Comparison of ENCODE assay signal across 7 mouse cellular contexts in the genomic region with DNA sequence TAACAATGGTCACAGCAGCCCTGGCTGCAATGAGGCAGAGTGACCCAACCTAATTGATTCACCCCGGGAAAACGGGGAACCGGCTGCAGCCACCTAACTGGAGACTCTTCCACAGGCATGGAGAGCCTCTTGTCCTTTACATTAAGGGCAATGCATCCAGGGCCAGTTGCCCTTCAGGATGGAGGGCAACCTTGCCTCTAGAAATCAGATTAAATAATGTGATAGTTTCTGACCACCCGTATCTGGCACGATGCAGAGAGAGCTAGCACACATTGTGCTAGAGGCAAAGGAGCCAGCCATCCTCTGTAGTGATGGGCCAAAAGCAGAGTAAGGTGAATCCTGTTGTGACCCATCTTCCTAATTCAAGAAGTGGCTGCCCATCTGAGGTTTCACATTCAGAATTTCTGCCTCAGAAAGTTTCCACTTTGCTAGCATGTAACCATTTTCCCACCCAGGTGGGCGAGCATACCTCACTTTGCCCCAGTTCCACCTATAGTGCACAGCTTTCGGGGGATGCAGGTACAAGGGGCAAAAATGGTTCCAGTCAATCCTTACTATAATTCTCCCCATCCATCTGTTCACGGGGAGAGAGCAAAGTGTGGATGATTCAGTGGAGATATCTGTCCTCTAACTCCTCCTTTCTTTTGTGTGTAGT. TPM values are rescaled to one million over a fixed set of nuclear protein-coding genes. Genes with fewer than 3 reads are reported as not detected.
DNase-seq lines count a peak whose midpoint lies in the region; ATAC-seq and TF ChIP-seq lines count a peak whose summit lies in the region.

No protein-coding gene starts in this region.

- H3K27ac ChIP-seq in lung, embryonic 16.5 days (ENCODE audit: low read length), result no peak overlapping the region
- peak overlapping the region; percentile 95 for H3K27ac ChIP-seq in embryonic facial prominence, embryonic 15.5 days (replicated peaks)
- no peak overlapping the region for H3K27ac ChIP-seq in limb, embryonic 14.5 days (replicated peaks; ENCODE audit: low read depth, low read length)
- H3K27ac ChIP-seq in stomach, embryonic 15.5 days, result peak overlapping the region; percentile 96; the same call in 1 of the 2 replicates

- no peaks in the 10 kb centered on the region for H3K36me3 ChIP-seq in lung, embryonic 16.5 days (ENCODE audit: control insufficient read depth, insufficient read depth, low read length)
- no peaks in the 10 kb centered on the region for H3K36me3 ChIP-seq in embryonic facial prominence, embryonic 15.5 days
- H3K36me3 ChIP-seq in limb, embryonic 14.5 days (ENCODE audit: control insufficient read depth, insufficient read depth, low read length), result 0 out of 2 replicates have a peak, but pooled peaks cover 3% of the 10 kb centered on the region
- H3K36me3 ChIP-seq in stomach, embryonic 15.5 days, result no peaks in the 10 kb centered on the region

- no peak for TF ChIP-seq CTCF in lung, adult 2 months (IDR thresholded peaks at IDR 0.05; ENCODE audit: insufficient read depth, low read length)

- H3K9ac ChIP-seq in lung, embryonic 16.5 days (ENCODE audit: low read length), result peak overlapping the region; percentile 82; the same call in 1 of the 2 replicates
- peak overlapping the region; percentile 73; the same call in 1 of the 2 replicates for H3K9ac ChIP-seq in embryonic facial prominence, embryonic 15.5 days
- peak overlapping the region; percentile 88 for H3K9ac ChIP-seq in limb, embryonic 14.5 days (ENCODE audit: low read depth, low read length, severe bottlenecking)
- no peak overlapping the region for H3K9ac ChIP-seq in stomach, embryonic 15.5 days

- no peak for DNase-seq in lung, adult 2 months
- no peak for DNase-seq in limb, embryonic 14.5 days (ENCODE audit: low spot score)
- no peak for DNase-seq in urinary bladder, postnatal 25 days (ENCODE audit: low spot score)
- DNase-seq in adrenal gland, postnatal 14 days, result no peak

- peak overlapping the region; percentile 80 for H3K4me2 ChIP-seq in lung, embryonic 16.5 days (ENCODE audit: low read depth, low read length)
- peak overlapping the region; percentile 88 for H3K4me2 ChIP-seq in embryonic facial prominence, embryonic 15.5 days (replicated peaks)
- H3K4me2 ChIP-seq in limb, embryonic 14.5 days (replicated peaks; ENCODE audit: low read depth, low read length, severe bottlenecking), result peak overlapping the region; percentile 89
- peak overlapping the region; percentile 91 for H3K4me2 ChIP-seq in stomach, embryonic 15.5 days

- H3K4me3 ChIP-seq in lung, embryonic 16.5 days (ENCODE audit: low read length), result peak overlapping the region; percentile 77
- no peak overlapping the region for H3K4me3 ChIP-seq in lung, adult 2 months (replicated peaks; ENCODE audit: extremely low read depth, low read depth, low read length)
- H3K4me3 ChIP-seq in embryonic facial prominence, embryonic 15.5 days (replicated peaks), result peak overlapping the region; percentile 78
- H3K4me3 ChIP-seq in limb, embryonic 14.5 days (replicated peaks; ENCODE audit: low read length), result peak overlapping the region; percentile 80
- peak overlapping the region; percentile 82 for H3K4me3 ChIP-seq in stomach, embryonic 15.5 days (replicated peaks)

- H3K4me1 ChIP-seq in lung, embryonic 16.5 days (replicated peaks; ENCODE audit: control insufficient read depth, insufficient read depth, low read length), result peaks cover 14% of the 10 kb centered on the region
- H3K4me1 ChIP-seq in lung, adult 2 months (ENCODE audit: control insufficient read depth, insufficient read depth, low read length), result no peaks in the 10 kb centered on the region; the same call in 1 of the 2 replicates
- H3K4me1 ChIP-seq in embryonic facial prominence, embryonic 15.5 days, result peaks cover 17% of the 10 kb centered on the region
- H3K4me1 ChIP-seq in limb, embryonic 14.5 days (ENCODE audit: control insufficient read depth, insufficient read depth, low read length), result peaks cover 10% of the 10 kb centered on the region
- H3K4me1 ChIP-seq in stomach, embryonic 15.5 days, result peaks cover 6% of the 10 kb centered on the region

- peaks cover 11% of the 10 kb centered on the region; the same call in 1 of the 2 replicates for H3K27me3 ChIP-seq in lung, embryonic 16.5 days (ENCODE audit: control insufficient read depth, insufficient read depth, low read depth, low read length)
- H3K27me3 ChIP-seq in embryonic facial prominence, embryonic 15.5 days, result no peaks in the 10 kb centered on the region
- no peaks in the 10 kb centered on the region for H3K27me3 ChIP-seq in limb, embryonic 14.5 days (ENCODE audit: control insufficient read depth, insufficient read depth, low read length)
- no peaks in the 10 kb centered on the region for H3K27me3 ChIP-seq in stomach, embryonic 15.5 days (replicated peaks)

- no peaks in the 10 kb centered on the region for H3K9me3 ChIP-seq in lung, embryonic 16.5 days (ENCODE audit: control insufficient read depth, low read length)
- H3K9me3 ChIP-seq in embryonic facial prominence, embryonic 15.5 days (replicated peaks), result no peaks in the 10 kb centered on the region
- no peaks in the 10 kb centered on the region for H3K9me3 ChIP-seq in limb, embryonic 14.5 days (ENCODE audit: control insufficient read depth, low read length)
- no peaks in the 10 kb centered on the region for H3K9me3 ChIP-seq in stomach, embryonic 15.5 days

- no peak for TF ChIP-seq POLR2A in lung, adult 2 months (IDR thresholded peaks at IDR 0.05; ENCODE audit: borderline replicate concordance, extremely low read depth, low read depth, low read length)
- no peak for TF ChIP-seq POLR2A in limb, embryonic 14.5 days (IDR thresholded peaks at IDR 0.05; ENCODE audit: borderline replicate concordance, extremely low read depth, insufficient read depth, insufficient read length)

- WGBS in lung, embryonic 16.5 days, result 41% methylated on average over 8 of the region's 8 CpGs
- 56% methylated on average over 8 of the region's 8 CpGs for WGBS in lung, adult 2 months
- 34% methylated on average over 8 of the region's 8 CpGs for WGBS in embryonic facial prominence, embryonic 15.5 days
- WGBS in limb, embryonic 14.5 days, result 39% methylated on average over 8 of the region's 8 CpGs
- WGBS in stomach, embryonic 15.5 days, result 39% methylated on average over 8 of the region's 8 CpGs

- ATAC-seq in lung, embryonic 16.5 days (ENCODE audit: low read depth), result no peak
- ATAC-seq in embryonic facial prominence, embryonic 15.5 days (ENCODE audit: insufficient number of reproducible peaks, low FRiP score, low TSS enrichment, low read depth), result no peak
- no peak for ATAC-seq in limb, embryonic 14.5 days (ENCODE audit: low FRiP score, low read depth)
- no peak for ATAC-seq in stomach, embryonic 15.5 days (ENCODE audit: insufficient read depth, low FRiP score, low read depth)

RNA-seq across cellular contexts. Expression of a gene that starts 1.9 kb away (rescaled TPM):
- polyA plus RNA-seq in lung, embryonic 16.5 days (2015; fragmentation: Nextera tagmentation; extraction: Ambion mirVana), result 14.9 and 15.2 TPM in 2 replicates
- polyA plus RNA-seq in lung, adult 2 months (2012; rRNA removed), result 5.4 and 5.8 TPM in 2 replicates
- polyA plus RNA-seq in embryonic facial prominence, embryonic 15.5 days (2015; fragmentation: Nextera tagmentation; extraction: Ambion mirVana), result 24.2 and 25.2 TPM in 2 replicates
- polyA plus RNA-seq in limb, embryonic 14.5 days (2012; rRNA removed), result 20.9 and 27.8 TPM in 2 replicates
- 25.5 and 29.4 TPM in 2 replicates for polyA plus RNA-seq in limb, embryonic 14.5 days (2014; fragmentation: Nextera tagmentation; extraction: Ambion mirVana)
- polyA plus RNA-seq in stomach, embryonic 15.5 days (2015; fragmentation: Nextera tagmentation; extraction: Ambion mirVana), result 19.1 and 23.7 TPM in 2 replicates
- 18.0 and 23.0 TPM in 2 replicates for total RNA-seq in adrenal gland, postnatal 14 days (2021)

Comparison
In these comparisons a context has a peak if more than half of its experiments do, and no peak if none do; other contexts are left out.
1. H3K27ac ChIP-seq: peak in embryonic facial prominence, embryonic 15.5 days (single experiment) and stomach, embryonic 15.5 days (single experiment); none in lung, embryonic 16.5 days (single experiment) and limb, embryonic 14.5 days (single experiment).
2. Peak in every context shown above with its lines, with median percentiles within 50 percentile points of each other: H3K4me2 ChIP-seq.